Mouse (Mus musculus) hindlimb bud, embryonic 11.5 days (tissue): ENCODE data around the gene Cdr2l.

Experiments
- DNase-seq: peaks from one replicate; pipeline ENCODE4 v3.0.0-alpha.2; 2012; ENCODE audit warnings: low read depth, low spot score; ENCODE audit errors: extremely low spot score

Gene Cdr2l

GRCm38 (mm10) chr11:115439326-115439725 is 57.6 kb downstream of the Cdr2l start:
- no peak for DNase-seq

DNA sequence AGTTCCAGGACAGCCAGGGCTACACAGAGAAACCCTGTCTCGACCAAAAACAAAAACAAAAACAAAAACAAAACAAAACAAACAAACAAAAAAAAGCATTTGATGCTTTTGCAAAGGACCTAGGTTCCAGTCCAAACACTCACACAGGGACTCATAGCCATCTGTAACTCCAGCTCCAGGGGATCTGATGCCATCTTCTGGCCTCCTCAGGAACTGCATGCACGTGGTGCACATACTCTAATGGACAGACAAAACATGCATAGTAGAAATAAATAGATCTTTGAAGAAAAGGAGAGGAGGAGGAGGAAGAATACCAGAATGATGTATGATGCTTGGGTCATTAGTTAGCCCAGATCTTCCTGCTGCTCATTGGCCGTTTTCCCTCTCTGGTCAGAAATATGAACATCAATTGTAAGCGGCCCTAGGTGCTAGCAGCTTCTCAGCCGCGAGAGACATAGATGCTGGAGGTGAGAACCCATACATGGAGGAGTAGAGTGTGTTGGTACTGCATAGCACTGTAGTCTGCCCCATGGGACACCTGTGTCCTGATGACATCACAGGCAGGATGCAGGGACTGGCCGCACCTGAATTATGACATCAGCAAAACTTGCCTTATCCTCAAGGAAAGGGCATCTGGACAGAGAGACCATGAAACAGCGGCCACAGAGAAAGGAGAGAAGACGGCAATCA is 58.3 kb downstream of the Cdr2l start, which contains the start of gene Trim80:
TSS of gene Trim80 (plus strand) at position 640 of the 690 bp plus-strand sequence.
- no peak for DNase-seq

- DNase-seq = no peak
Observed at GRCm38 (mm10) chr11:115441417-115441816, 59.7 kb downstream of the Cdr2l start.
